Mouse (Mus musculus): ENCODE measurements around the gene Sh3pxd2a.

DNA sequence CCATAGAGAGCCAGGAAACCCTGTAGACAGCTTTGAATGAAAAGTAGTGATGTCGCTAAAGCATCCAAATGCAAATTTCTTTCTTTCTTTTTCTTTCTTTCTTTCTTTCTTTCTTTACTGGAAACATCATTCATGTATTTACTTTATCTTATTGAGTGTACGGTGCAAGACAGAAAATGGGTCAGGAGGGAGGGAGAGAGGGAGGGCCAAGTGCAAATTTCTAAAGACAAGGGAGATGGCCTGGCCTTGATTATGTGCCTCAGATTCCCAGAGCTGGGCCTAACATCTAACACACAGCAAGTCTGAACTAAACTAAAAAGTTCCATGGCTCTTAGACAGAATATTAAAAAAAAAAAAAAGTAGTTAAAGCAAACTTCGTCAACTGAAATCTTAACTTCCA lies 9.3 kb upstream of the Sh3pxd2a start:
- TF ChIP-seq CTCF (IDR thresholded peaks at IDR 0.05; ENCODE audit: borderline replicate concordance, insufficient read depth, low read length) (no peak), POLR2A (IDR thresholded peaks at IDR 0.05; ENCODE audit: low read depth, low read length) (no peak)
